Mouse (Mus musculus) inflammation-experienced regulatory T-cells (primary cell): Measurements from ENCODE around the gene Csl. TPM values are rescaled to one million over a fixed set of nuclear protein-coding genes. Genes with fewer than 3 reads are reported as not detected.

Experiments used
- polyA plus RNA-seq, 2 experiments: library from polyadenylated mRNA; unstranded; fragments of 100-300 nt; shearing (Covaris generic); gene quantifications; one replicate each; pipeline ENCODE4 v1.2.1; 2017

Gene Csl
- under 1 TPM; 0.17 to 0.21 TPM for polyA plus RNA-seq

GRCm38 (mm10) chr10:99759558-99759957 lies at the start of gene Csl:
Gene Csl (minus strand): TSS chr10:99759658.

